Mouse (Mus musculus) heart, adult 18-20 months (tissue): ENCODE measurements around the gene C2cd3. TPM values are rescaled to one million over a fixed set of nuclear protein-coding genes. Genes with fewer than 3 reads are reported as not detected.

Experiments used
- DNase-seq, 2 experiments: peaks; one replicate each; pipeline ENCODE4 v3.0.0; 2021 to 2022; ENCODE audit warnings: mixed read lengths in 1 of 2
- total RNA-seq, 2 experiments: library from RNA; stranded (reverse); gene quantifications; 2 replicates each; pipeline ENCODE4 v1.2.3; 2021

C2cd3 gene
- total RNA-seq, 2 experiments from 2014 or later = 7.4 to 10.6 TPM

GRCm38 (mm10) chr7:100497982-100498381 lies 125.9 kb downstream of the C2cd3 start:
- DNase-seq = no peak

GRCm38 (mm10) chr7:100499465-100499864 lies 127.4 kb downstream of the C2cd3 start:
- DNase-seq = no peak

- peak; percentile 62 to 65 for DNase-seq
These were observed 128.4 kb downstream of the C2cd3 start for GRCm38 (mm10) chr7:100500276-100500977.

- DNase-seq = peak; percentile 50 to 58
These were observed 129.2 kb downstream of the C2cd3 start for GRCm38 (mm10) chr7:100501027-100501843.

- no peak for DNase-seq
These were observed 129.9 kb downstream of the C2cd3 start for GRCm38 (mm10) chr7:100501844-100502373.

GRCm38 (mm10) chr7:100502374-100502922 lies 130.4 kb downstream of the C2cd3 start:
- DNase-seq = peak; percentile 35 to 37

GRCm38 (mm10) chr7:100503076-100503475 lies 131.0 kb downstream of the C2cd3 start:
- no peak for DNase-seq

- DNase-seq = no peak
These were observed 132.9 kb downstream of the C2cd3 start for GRCm38 (mm10) chr7:100504740-100505487.

GRCm38 (mm10) chr7:100506494-100506893 lies 134.5 kb downstream of the C2cd3 start:
- DNase-seq = no peak

GRCm38 (mm10) chr7:100508670-100509069 lies 136.6 kb downstream of the C2cd3 start:
- no peak for DNase-seq

- DNase-seq = no peak
These were observed 139.6 kb downstream of the C2cd3 start for GRCm38 (mm10) chr7:100511602-100512001.

- no peak for DNase-seq
These were observed 142.5 kb downstream of the C2cd3 start, which contains the start of gene Dnajb13 for GRCm38 (mm10) chr7:100514573-100514972. Gene Dnajb13 (minus strand): TSS chr7:100514960.

Other genes with a start within 250 kb of the C2cd3 start
- 1 to 10 TPM; 5.5 TPM for gene Lipt2, start 213.0 kb upstream of the C2cd3 start, total RNA-seq
- under 1 TPM; 0.59 to 0.99 TPM for gene Kcne3, start 195.7 kb upstream of the C2cd3 start, total RNA-seq
- gene Pgm2l1, start 144.8 kb upstream of the C2cd3 start, total RNA-seq = 1 to 10 TPM; 6.3 to 7.0 TPM
- under 1 TPM; 0.31 to 0.55 TPM for gene P4ha3, start 86.7 kb upstream of the C2cd3 start, total RNA-seq
- 10 to 100 TPM; 34.7 to 35.4 TPM for gene Ppme1, start 74 bp downstream of the C2cd3 start, total RNA-seq
- 10 to 100 TPM; 15.7 to 43.8 TPM for gene Ucp3, start 100.8 kb downstream of the C2cd3 start, total RNA-seq
- 100 to 1,000 TPM; 255 to 377 TPM for gene Ucp2, start 121.1 kb downstream of the C2cd3 start, total RNA-seq
- gene Dnajb13, start 142.7 kb downstream of the C2cd3 start, total RNA-seq = under 1 TPM in 1 of 2 experiments, not detected in 1; 0.18 TPM
- gene Coa4, start 164.8 kb downstream of the C2cd3 start, total RNA-seq = 10 to 100 TPM; 16.2 to 17.6 TPM
- 10 to 100 TPM; 60.2 to 63.9 TPM for gene Rab6a, start 235.2 kb downstream of the C2cd3 start, total RNA-seq
- 10 to 100 TPM; 63.9 to 78.5 TPM for gene Mrpl48, start 236.1 kb downstream of the C2cd3 start, total RNA-seq